Mouse (Mus musculus): ENCODE measurements at regions not wholly inside any gene's neighbourhood (a gene's known extent, or its start where the extent isn't known, plus 50 kb on each side); places are given as distances from the start of the nearest gene placed in this dataset.

DNA sequence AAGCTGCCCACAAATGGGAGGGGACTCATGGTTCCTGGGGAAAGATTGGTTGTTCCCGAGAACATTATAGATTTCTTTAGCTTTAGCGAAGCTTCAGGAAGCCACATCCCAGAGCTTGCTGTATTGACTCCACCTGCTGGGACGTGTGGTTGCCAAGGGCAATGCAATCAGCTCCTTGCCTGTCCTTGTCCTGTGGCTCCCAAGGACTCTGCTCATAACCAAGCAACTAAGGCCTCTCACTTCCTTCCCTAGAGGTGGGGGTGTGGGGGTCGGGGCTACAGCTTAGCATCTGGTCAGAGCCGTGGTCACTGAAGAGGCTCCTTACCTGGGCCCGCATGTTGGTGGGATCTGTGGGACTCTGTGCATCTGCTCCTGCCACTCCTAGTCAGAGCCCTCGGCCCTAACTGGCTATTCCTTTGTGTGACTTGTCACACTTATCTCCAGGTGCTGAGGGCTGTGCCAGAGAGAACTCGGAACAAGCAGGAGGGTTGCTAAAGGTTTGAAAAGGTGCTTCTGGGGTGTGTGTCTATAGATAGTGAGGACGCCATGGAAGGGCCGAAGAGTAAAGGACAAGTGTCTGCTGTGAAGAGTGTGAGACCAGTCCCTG, 270.9 kb upstream of the N4bp1 start:
- no peaks in the 10 kb centered on the region for H3K27me3 ChIP-seq (ENCODE audit: control insufficient read depth, insufficient read depth, low read length, poor library complexity, severe bottlenecking)
- H3K27ac ChIP-seq (ENCODE audit: insufficient read depth, low read length): no peak overlapping the region
- H3K9me3 ChIP-seq (replicated peaks; ENCODE audit: control insufficient read depth, insufficient read depth, low read length, poor library complexity, severe bottlenecking): no peaks in the 10 kb centered on the region
- peaks cover 2% of the 10 kb centered on the region for H3K4me1 ChIP-seq (ENCODE audit: control insufficient read depth, insufficient read depth, low read length)
- TF ChIP-seq POLR2A (IDR thresholded peaks at IDR 0.05; ENCODE audit: insufficient read depth, low read length) (no peak), CTCF (IDR thresholded peaks at IDR 0.05; ENCODE audit: low read depth, low read length) (no peak), EP300 (IDR thresholded peaks at IDR 0.05; ENCODE audit: insufficient read depth, low read depth, low read length) (no peak)
- no peaks in the 10 kb centered on the region for H3K36me3 ChIP-seq (ENCODE audit: control insufficient read depth, insufficient read depth, low read length, poor library complexity, severe bottlenecking)
- H3K9ac ChIP-seq (ENCODE audit: low read depth, poor library complexity, severe bottlenecking): no peak overlapping the region
- H3K4me3 ChIP-seq (ENCODE audit: low read depth, low read length): no peak overlapping the region

DNA sequence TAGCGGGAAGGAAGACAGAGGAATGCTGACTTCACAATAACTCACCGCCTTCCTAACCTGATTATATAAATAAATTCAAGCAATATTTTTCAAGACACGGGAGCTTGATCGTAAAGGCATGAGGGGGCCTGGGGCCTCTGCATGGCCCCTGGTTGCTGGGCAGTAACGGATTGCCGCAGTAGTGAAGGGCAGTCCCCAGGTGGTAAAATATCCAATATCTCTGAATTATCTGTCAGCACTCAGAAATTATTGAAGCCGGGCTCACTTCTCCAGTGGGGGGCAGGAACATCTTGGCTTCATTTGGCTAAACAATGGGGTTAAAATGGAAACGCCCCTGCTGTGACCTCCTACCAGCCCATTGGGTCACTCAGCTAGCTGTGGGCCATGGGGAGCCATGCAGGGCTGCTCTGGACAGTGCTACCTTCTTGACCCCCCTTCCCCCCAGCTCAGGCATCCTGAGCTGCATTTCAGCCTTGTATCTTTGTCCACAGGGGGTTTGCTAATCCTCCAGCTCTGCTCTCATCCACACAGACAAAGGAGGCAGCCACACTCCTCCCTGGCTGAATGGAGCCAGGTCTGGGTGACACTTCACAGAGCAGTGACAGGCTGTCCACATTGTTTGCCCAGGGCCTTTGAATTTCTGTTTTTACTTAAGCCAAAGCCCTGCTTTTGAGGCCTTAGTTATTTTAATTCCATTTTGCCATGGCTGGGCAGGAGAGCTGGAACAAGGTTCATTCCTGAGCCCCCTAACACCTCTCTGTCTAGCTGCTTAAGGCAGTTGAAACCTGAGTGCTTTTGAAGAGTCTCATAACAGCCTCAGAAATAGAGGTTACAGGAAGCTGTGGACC, 267.2 kb upstream of the N4bp1 start:
- no peaks in the 10 kb centered on the region for H3K9me3 ChIP-seq (replicated peaks; ENCODE audit: control insufficient read depth, insufficient read depth, low read length, poor library complexity, severe bottlenecking)
- H3K9ac ChIP-seq (ENCODE audit: low read depth, poor library complexity, severe bottlenecking): no peak overlapping the region
- no peaks in the 10 kb centered on the region for H3K27me3 ChIP-seq (ENCODE audit: control insufficient read depth, insufficient read depth, low read length, poor library complexity, severe bottlenecking)
- H3K4me3 ChIP-seq (ENCODE audit: low read depth, low read length): no peak overlapping the region
- H3K27ac ChIP-seq (ENCODE audit: insufficient read depth, low read length): no peak overlapping the region
- no peaks in the 10 kb centered on the region for H3K36me3 ChIP-seq (ENCODE audit: control insufficient read depth, insufficient read depth, low read length, poor library complexity, severe bottlenecking)
- TF ChIP-seq POLR2A (IDR thresholded peaks at IDR 0.05; ENCODE audit: insufficient read depth, low read length): no peak
- TF ChIP-seq EP300 (IDR thresholded peaks at IDR 0.05; ENCODE audit: insufficient read depth, low read depth, low read length): no peak
- no peak for TF ChIP-seq CTCF (IDR thresholded peaks at IDR 0.05; ENCODE audit: low read depth, low read length)
- no peaks in the 10 kb centered on the region for H3K4me1 ChIP-seq (ENCODE audit: control insufficient read depth, insufficient read depth, low read length)

DNA sequence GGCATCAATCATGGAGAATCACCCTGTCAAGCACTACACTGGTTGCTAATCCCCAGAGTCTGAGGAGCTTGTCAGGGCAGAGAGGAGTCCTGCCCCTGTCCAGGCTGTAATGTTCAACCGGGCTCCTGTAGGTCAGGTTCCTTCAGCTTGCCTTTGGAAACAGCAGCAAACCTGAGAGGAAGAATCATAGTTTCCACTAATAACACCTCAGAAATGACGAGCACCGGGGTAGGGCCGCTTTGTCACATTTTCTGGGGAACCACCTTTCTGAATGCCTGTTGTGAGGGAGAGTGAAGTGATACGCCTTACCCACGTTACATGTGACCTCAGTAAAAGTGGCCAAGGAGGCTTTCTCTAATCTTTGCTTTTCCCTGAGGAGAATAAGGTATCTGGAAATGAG, 263.8 kb upstream of the N4bp1 start:
- no peak overlapping the region for H3K4me3 ChIP-seq (ENCODE audit: low read depth, low read length)
- no peak overlapping the region for H3K27ac ChIP-seq (ENCODE audit: insufficient read depth, low read length)
- H3K27me3 ChIP-seq (ENCODE audit: control insufficient read depth, insufficient read depth, low read length, poor library complexity, severe bottlenecking): no peaks in the 10 kb centered on the region
- TF ChIP-seq EP300 (IDR thresholded peaks at IDR 0.05; ENCODE audit: insufficient read depth, low read depth, low read length) (no peak), CTCF (IDR thresholded peaks at IDR 0.05; ENCODE audit: low read depth, low read length) (no peak), POLR2A (IDR thresholded peaks at IDR 0.05; ENCODE audit: insufficient read depth, low read length) (no peak)
- no peaks in the 10 kb centered on the region for H3K36me3 ChIP-seq (ENCODE audit: control insufficient read depth, insufficient read depth, low read length, poor library complexity, severe bottlenecking)
- no peak overlapping the region for H3K9ac ChIP-seq (ENCODE audit: low read depth, poor library complexity, severe bottlenecking)
- H3K4me1 ChIP-seq (ENCODE audit: control insufficient read depth, insufficient read depth, low read length): no peaks in the 10 kb centered on the region
- no peaks in the 10 kb centered on the region for H3K9me3 ChIP-seq (replicated peaks; ENCODE audit: control insufficient read depth, insufficient read depth, low read length, poor library complexity, severe bottlenecking)

DNA sequence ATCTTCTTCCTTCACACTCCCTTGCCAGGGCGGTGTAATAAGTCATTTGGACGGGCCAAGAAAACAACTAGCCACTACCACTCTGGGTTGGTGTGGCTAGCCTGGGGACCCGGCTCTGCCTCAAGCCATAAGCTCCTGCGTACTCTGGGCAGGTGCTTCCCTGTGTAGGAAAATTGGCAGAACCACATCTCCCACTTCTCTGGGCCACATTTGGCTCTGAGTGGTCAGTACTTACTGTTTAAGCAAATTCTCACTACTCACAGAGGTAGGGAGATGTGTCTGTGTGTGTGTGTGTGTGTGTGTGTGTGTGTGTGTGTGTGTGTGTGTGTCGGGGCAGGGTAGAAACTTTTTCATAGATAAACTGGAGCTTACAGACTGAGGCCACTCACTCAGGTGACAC, 262.6 kb upstream of the N4bp1 start:
- Histone ChIP-seq H3K4me3 (ENCODE audit: low read depth, low read length) (no peak overlapping the region), H3K9me3 (replicated peaks; ENCODE audit: control insufficient read depth, insufficient read depth, low read length, poor library complexity, severe bottlenecking) (no peaks in the 10 kb centered on the region), H3K36me3 (ENCODE audit: control insufficient read depth, insufficient read depth, low read length, poor library complexity, severe bottlenecking) (no peaks in the 10 kb centered on the region), H3K4me1 (ENCODE audit: control insufficient read depth, insufficient read depth, low read length) (no peaks in the 10 kb centered on the region), H3K9ac (ENCODE audit: low read depth, poor library complexity, severe bottlenecking) (no peak overlapping the region), H3K27me3 (ENCODE audit: control insufficient read depth, insufficient read depth, low read length, poor library complexity, severe bottlenecking) (no peaks in the 10 kb centered on the region), H3K27ac (ENCODE audit: insufficient read depth, low read length) (no peak overlapping the region)
- no peak for TF ChIP-seq CTCF (IDR thresholded peaks at IDR 0.05; ENCODE audit: low read depth, low read length)
- TF ChIP-seq EP300 (IDR thresholded peaks at IDR 0.05; ENCODE audit: insufficient read depth, low read depth, low read length): no peak
- TF ChIP-seq POLR2A (IDR thresholded peaks at IDR 0.05; ENCODE audit: insufficient read depth, low read length): no peak

DNA sequence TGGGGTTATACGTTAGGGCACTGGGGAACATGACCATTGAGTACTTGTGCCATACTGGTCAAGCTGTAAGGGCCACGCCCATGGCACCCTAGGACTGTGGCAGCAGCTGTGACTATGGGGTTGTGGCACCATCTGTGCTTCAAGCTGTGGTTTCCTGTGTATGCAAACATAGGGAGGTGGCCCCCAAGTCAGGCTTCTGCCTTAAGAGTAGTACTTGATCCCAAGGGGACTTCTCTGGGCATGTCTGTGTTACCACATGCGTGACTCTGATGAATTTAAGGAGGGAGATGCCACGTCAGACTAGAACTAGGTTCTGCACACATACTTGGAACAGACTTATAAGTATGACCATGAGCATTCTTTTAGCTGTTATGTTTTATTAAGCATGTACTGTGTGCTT, 252.4 kb upstream of the N4bp1 start:
- Histone ChIP-seq H3K9ac (ENCODE audit: low read depth, poor library complexity, severe bottlenecking) (no peak overlapping the region), H3K27me3 (ENCODE audit: control insufficient read depth, insufficient read depth, low read length, poor library complexity, severe bottlenecking) (no peaks in the 10 kb centered on the region), H3K36me3 (ENCODE audit: control insufficient read depth, insufficient read depth, low read length, poor library complexity, severe bottlenecking) (no peaks in the 10 kb centered on the region), H3K9me3 (replicated peaks; ENCODE audit: control insufficient read depth, insufficient read depth, low read length, poor library complexity, severe bottlenecking) (no peaks in the 10 kb centered on the region), H3K27ac (ENCODE audit: insufficient read depth, low read length) (no peak overlapping the region), H3K4me1 (ENCODE audit: control insufficient read depth, insufficient read depth, low read length) (no peaks in the 10 kb centered on the region), H3K4me3 (ENCODE audit: low read depth, low read length) (no peak overlapping the region)
- TF ChIP-seq POLR2A (IDR thresholded peaks at IDR 0.05; ENCODE audit: insufficient read depth, low read length) (no peak), EP300 (IDR thresholded peaks at IDR 0.05; ENCODE audit: insufficient read depth, low read depth, low read length) (no peak), CTCF (IDR thresholded peaks at IDR 0.05; ENCODE audit: low read depth, low read length) (no peak)

DNA sequence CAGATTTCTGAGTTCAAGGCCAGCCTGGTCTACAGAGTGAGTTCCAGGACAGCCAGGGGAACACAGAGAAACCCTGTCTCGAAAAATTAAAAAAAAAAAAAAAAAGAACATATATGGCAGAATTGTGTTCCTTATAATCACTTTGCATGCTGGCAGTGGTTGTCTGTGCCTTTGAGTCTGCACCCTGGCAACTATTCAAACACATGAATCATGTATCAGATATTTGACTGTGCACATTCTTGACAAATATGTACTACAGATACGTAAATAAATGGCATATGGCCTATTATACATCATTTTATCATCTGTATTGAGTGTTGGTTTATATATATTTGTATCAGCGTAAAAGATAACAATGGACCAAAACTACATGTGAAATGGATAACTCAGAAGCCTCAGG, 246.7 kb upstream of the N4bp1 start:
- Histone ChIP-seq H3K27ac (ENCODE audit: insufficient read depth, low read length) (no peak overlapping the region), H3K36me3 (ENCODE audit: control insufficient read depth, insufficient read depth, low read length, poor library complexity, severe bottlenecking) (no peaks in the 10 kb centered on the region), H3K9ac (ENCODE audit: low read depth, poor library complexity, severe bottlenecking) (no peak overlapping the region), H3K4me3 (ENCODE audit: low read depth, low read length) (no peak overlapping the region), H3K4me1 (ENCODE audit: control insufficient read depth, insufficient read depth, low read length) (no peaks in the 10 kb centered on the region), H3K27me3 (ENCODE audit: control insufficient read depth, insufficient read depth, low read length, poor library complexity, severe bottlenecking) (no peaks in the 10 kb centered on the region), H3K9me3 (replicated peaks; ENCODE audit: control insufficient read depth, insufficient read depth, low read length, poor library complexity, severe bottlenecking) (no peaks in the 10 kb centered on the region; the same call in 1 of the 2 replicates)
- TF ChIP-seq POLR2A (IDR thresholded peaks at IDR 0.05; ENCODE audit: insufficient read depth, low read length): no peak
- TF ChIP-seq CTCF (IDR thresholded peaks at IDR 0.05; ENCODE audit: low read depth, low read length): no peak
- TF ChIP-seq EP300 (IDR thresholded peaks at IDR 0.05; ENCODE audit: insufficient read depth, low read depth, low read length): no peak
